Mouse (Mus musculus) midbrain, embryonic 11.5 days (tissue): Measurements from ENCODE around the gene Nfkbid. TPM values are rescaled to one million over a fixed set of nuclear protein-coding genes. Genes with fewer than 3 reads are reported as not detected.

Experiments used
- ATAC-seq: fragments of 200-750 bp; cut with Nextera tagmentation; 2 replicates; pipeline ENCODE4 v1.8.0; 2017; ENCODE audit warnings: moderate TSS enrichment, moderate library complexity; ENCODE audit not compliant: low FRiP score
- DNase-seq: peaks from one replicate; pipeline ENCODE4 v3.0.0; 2015; ENCODE audit warnings: low spot score; ENCODE audit errors: missing footprints
- H3K27ac ChIP-seq: fragments of 300-500 bp; sonication (generic); 2 replicates; pipeline ENCODE4 v1.5.1; 2014; ENCODE audit warnings: low read depth, low read length
- H3K27me3 ChIP-seq: fragments of 300-500 bp; sonication (generic); 2 replicates; pipeline ENCODE4 v1.6.1; 2014; ENCODE audit warnings: mild to moderate bottlenecking, low read length, moderate library complexity, mixed read lengths; ENCODE audit not compliant: control insufficient read depth, insufficient read depth
- H3K36me3 ChIP-seq: fragments of 300-500 bp; sonication (generic); 2 replicates; pipeline ENCODE4 v1.6.1; 2014; ENCODE audit warnings: mild to moderate bottlenecking, low read length, moderate library complexity, mixed read lengths; ENCODE audit not compliant: control insufficient read depth, insufficient read depth
- H3K4me1 ChIP-seq: fragments of 300-500 bp; sonication (generic); 2 replicates; pipeline ENCODE4 v1.6.1; 2014; ENCODE audit warnings: low read length; ENCODE audit not compliant: control insufficient read depth, insufficient read depth
- H3K4me2 ChIP-seq: fragments of 300-500 bp; sonication (generic); 2 replicates; pipeline ENCODE4 v1.6.1; 2014; ENCODE audit warnings: mild to moderate bottlenecking, moderate library complexity
- H3K4me3 ChIP-seq: fragments of 300-500 bp; sonication (generic); 2 replicates; pipeline ENCODE4 v1.5.1; 2014; ENCODE audit warnings: low read depth, low read length
- H3K9ac ChIP-seq: fragments of 300-500 bp; sonication (generic); 2 replicates; pipeline ENCODE4 v1.6.1; 2014; ENCODE audit warnings: low read length
- H3K9me3 ChIP-seq: fragments of 300-500 bp; sonication (generic); 2 replicates; pipeline ENCODE4 v1.6.1; 2016; ENCODE audit warnings: low read length; ENCODE audit not compliant: control insufficient read depth
- WGBS: fragments of 180-500 bp; shearing (Covaris S2); extraction: QIAGEN DNeasy Blood & Tissue Kit; methylation state at CpG from one replicate; pipeline ENCODE4 v1.1.7; 2014; 5-methylcytosine and 5-hydroxymethylcytosine counted together
- polyA plus RNA-seq: library from polyadenylated mRNA; unstranded; fragments of >200 nt; fragmentation: Nextera tagmentation; extraction: Ambion mirVana; gene quantifications from 2 replicates; pipeline ENCODE4 v1.2.1, GENCODE M21; 2014

Gene Nfkbid
- polyA plus RNA-seq = 0.63 and 1.2 TPM in 2 replicates

GRCm38 (mm10) chr7:30421175-30421889 lies at the start of gene Nfkbid:
Nfkbid (plus strand) TSS chr7:30421732.
- H3K4me1 ChIP-seq = peaks cover 8% of the 10 kb centered on the region
- H3K36me3 ChIP-seq = no peaks in the 10 kb centered on the region
- H3K4me3 ChIP-seq = peak within 1 kb of the TSS; percentile 53
- H3K9me3 ChIP-seq = no peaks in the 10 kb centered on the region
- WGBS = 10% methylated on average over 31 of the region's 31 CpGs
- no peaks in the 10 kb centered on the region for H3K27me3 ChIP-seq
- H3K9ac ChIP-seq = peak within 1 kb of the TSS; percentile 73
- peak within 1 kb of the TSS; percentile 95 for H3K4me2 ChIP-seq
- DNase-seq = no peak
- no peak within 1 kb of the TSS for H3K27ac ChIP-seq
- ATAC-seq = peak; percentile 18; the same call in 1 of the 2 replicates

GRCm38 (mm10) chr7:30373501-30373962 lies 48.0 kb upstream of the Nfkbid start:
- H3K27ac ChIP-seq = no peak overlapping the region

GRCm38 (mm10) chr7:30380061-30380460 lies 41.5 kb upstream of the Nfkbid start:
- H3K4me2 ChIP-seq = no peak overlapping the region
- no peaks in the 10 kb centered on the region for H3K27me3 ChIP-seq
- no peaks in the 10 kb centered on the region for H3K4me1 ChIP-seq
- no peak overlapping the region for H3K27ac ChIP-seq
- H3K9me3 ChIP-seq = no peaks in the 10 kb centered on the region
- peak; percentile 71 for DNase-seq
- H3K4me3 ChIP-seq = no peak overlapping the region
- no peak overlapping the region for H3K9ac ChIP-seq
- 67% methylated on average over 5 of the region's 5 CpGs for WGBS
- no peaks in the 10 kb centered on the region for H3K36me3 ChIP-seq
- no peak for ATAC-seq

More at GRCm38 (mm10) chr7:30373501-30373962, 48.0 kb upstream of the Nfkbid start:
- H3K4me3 ChIP-seq = peak overlapping the region; percentile 37
- H3K4me1 ChIP-seq = no peaks in the 10 kb centered on the region
- H3K36me3 ChIP-seq = no peaks in the 10 kb centered on the region
- no peaks in the 10 kb centered on the region for H3K9me3 ChIP-seq
- under 1% methylated on average over 21 of the region's 21 CpGs for WGBS
- peak; percentile 99 for ATAC-seq
- H3K4me2 ChIP-seq = peak overlapping the region; percentile 55
- H3K9ac ChIP-seq = peak overlapping the region; percentile 65; the same call in 1 of the 2 replicates
- no peaks in the 10 kb centered on the region for H3K27me3 ChIP-seq
- DNase-seq = peak; percentile 98

GRCm38 (mm10) chr7:30384106-30384505 lies 37.4 kb upstream of the Nfkbid start:
- Histone ChIP-seq H3K4me1 (no peaks in the 10 kb centered on the region), H3K9ac (no peak overlapping the region), H3K4me3 (no peak overlapping the region), H3K27me3 (no peaks in the 10 kb centered on the region), H3K4me2 (no peak overlapping the region), H3K27ac (no peak overlapping the region), H3K9me3 (no peaks in the 10 kb centered on the region), H3K36me3 (no peaks in the 10 kb centered on the region)
- 86% methylated on average over 9 of the region's 9 CpGs for WGBS
- no peak for ATAC-seq
- no peak for DNase-seq

GRCm38 (mm10) chr7:30392746-30393520 lies 28.6 kb upstream of the Nfkbid start:
- 72% methylated on average over 4 of the region's 4 CpGs for WGBS
- H3K4me3 ChIP-seq = no peak overlapping the region
- no peak overlapping the region for H3K27ac ChIP-seq
- ATAC-seq (no peak), DNase-seq (no peak)
- no peaks in the 10 kb centered on the region for H3K4me1 ChIP-seq
- H3K9ac ChIP-seq = no peak overlapping the region
- H3K27me3 ChIP-seq = no peaks in the 10 kb centered on the region
- H3K36me3 ChIP-seq = no peaks in the 10 kb centered on the region
- H3K4me2 ChIP-seq = no peak overlapping the region
- H3K9me3 ChIP-seq = no peaks in the 10 kb centered on the region

GRCm38 (mm10) chr7:30393631-30394030 lies 27.9 kb upstream of the Nfkbid start:
- H3K27ac ChIP-seq = no peak overlapping the region
- DNase-seq (no peak), ATAC-seq (no peak)
- H3K9ac ChIP-seq = no peak overlapping the region
- no peaks in the 10 kb centered on the region for H3K36me3 ChIP-seq
- WGBS = 90% methylated on average over 4 of the region's 4 CpGs
- no peaks in the 10 kb centered on the region for H3K4me1 ChIP-seq
- no peak overlapping the region for H3K4me2 ChIP-seq
- H3K27me3 ChIP-seq = no peaks in the 10 kb centered on the region
- no peaks in the 10 kb centered on the region for H3K9me3 ChIP-seq
- no peak overlapping the region for H3K4me3 ChIP-seq

- no peak for ATAC-seq
- WGBS = 72% methylated on average over 11 of the region's 11 CpGs
- no peak overlapping the region for H3K9ac ChIP-seq
Observed at GRCm38 (mm10) chr7:30394379-30394778, 27.2 kb upstream of the Nfkbid start.

GRCm38 (mm10) chr7:30394871-30395270 lies 26.7 kb upstream of the Nfkbid start:
- H3K9ac ChIP-seq = no peak overlapping the region
- no peak overlapping the region for H3K4me2 ChIP-seq
- ATAC-seq (no peak), DNase-seq (no peak)
- no peaks in the 10 kb centered on the region for H3K4me1 ChIP-seq
- no peaks in the 10 kb centered on the region for H3K36me3 ChIP-seq
- WGBS = 26% methylated on average over 2 of the region's 2 CpGs
- H3K4me3 ChIP-seq = no peak overlapping the region
- H3K27ac ChIP-seq = no peak overlapping the region
- H3K27me3 ChIP-seq = no peaks in the 10 kb centered on the region
- no peaks in the 10 kb centered on the region for H3K9me3 ChIP-seq

More at GRCm38 (mm10) chr7:30394379-30394778, 27.2 kb upstream of the Nfkbid start:
- no peaks in the 10 kb centered on the region for H3K9me3 ChIP-seq
- H3K4me2 ChIP-seq = no peak overlapping the region
- H3K36me3 ChIP-seq = no peaks in the 10 kb centered on the region
- no peak for DNase-seq
- no peaks in the 10 kb centered on the region for H3K27me3 ChIP-seq
- H3K27ac ChIP-seq = no peak overlapping the region
- H3K4me1 ChIP-seq = no peaks in the 10 kb centered on the region
- H3K4me3 ChIP-seq = no peak overlapping the region

GRCm38 (mm10) chr7:30399671-30400070 lies 21.9 kb upstream of the Nfkbid start:
- no peaks in the 10 kb centered on the region for H3K27me3 ChIP-seq
- H3K4me3 ChIP-seq = no peak overlapping the region
- H3K9me3 ChIP-seq = no peaks in the 10 kb centered on the region
- H3K4me2 ChIP-seq = no peak overlapping the region
- no peak overlapping the region for H3K27ac ChIP-seq
- DNase-seq = no peak
- WGBS = 65% methylated on average over 7 of the region's 7 CpGs
- no peaks in the 10 kb centered on the region for H3K36me3 ChIP-seq
- H3K9ac ChIP-seq = no peak overlapping the region
- H3K4me1 ChIP-seq = no peaks in the 10 kb centered on the region
- ATAC-seq = no peak
